Mouse (Mus musculus) MEL (cell line): ENCODE measurements around the gene Gjb2.

Source experiments
- CTCF ChIP-seq, 3 experiments: IDR thresholded peaks in 2 of 3; conservative IDR thresholded peaks in 1 of 3; 2 replicates each; pipeline ENCODE4 v1.5.1; 2011 to 2012; ENCODE audit warnings: low read length in 3 of 3, low read depth in 2 of 3, mild to moderate bottlenecking in 2 of 3, improper control_type of control experiment in 1 of 3, inconsistent platforms in 1 of 3, mixed read lengths in 1 of 3, moderate library complexity in 1 of 3; ENCODE audit not compliant: control insufficient read depth in 1 of 3, insufficient read depth in 1 of 3, poor library complexity in 1 of 3, severe bottlenecking in 1 of 3
- GABPA ChIP-seq: IDR thresholded peaks from 2 replicates; pipeline ENCODE4 v1.6.1; 2012; ENCODE audit warnings: low read depth, mild to moderate bottlenecking, inconsistent platforms, low read length, improper control_type of control experiment, moderate library complexity
- HCFC1 ChIP-seq: IDR thresholded peaks from 2 replicates; pipeline ENCODE4 v1.6.1; 2012; ENCODE audit warnings: low read depth, mild to moderate bottlenecking, inconsistent platforms, low read length, improper control_type of control experiment, moderate library complexity
- POLR2A ChIP-seq, 2 experiments: IDR thresholded peaks; 2 replicates each; pipeline ENCODE4 v1.6.1; 2011 to 2012; ENCODE audit warnings: low read length in 2 of 2, mild to moderate bottlenecking in 2 of 2, control low read depth in 1 of 2, improper control_type of control experiment in 1 of 2, low read depth in 1 of 2, moderate library complexity in 1 of 2; ENCODE audit not compliant: control insufficient read depth in 1 of 2, insufficient read depth in 1 of 2, poor library complexity in 1 of 2
- TAL1 ChIP-seq: IDR thresholded peaks from 2 replicates; pipeline ENCODE4 v1.6.1; 2012; ENCODE audit warnings: mild to moderate bottlenecking, inconsistent platforms, low read length, moderate library complexity, mixed read lengths
- TCF12 ChIP-seq: IDR thresholded peaks from 2 replicates; pipeline ENCODE4 v1.6.1; 2014; ENCODE audit warnings: low read depth, mild to moderate bottlenecking, inconsistent platforms, low read length, improper control_type of control experiment, moderate library complexity
- ZNF384 ChIP-seq: IDR thresholded peaks from 2 replicates; pipeline ENCODE4 v1.6.1; 2012; ENCODE audit warnings: low read depth, mild to moderate bottlenecking, inconsistent platforms, low read length, improper control_type of control experiment

DNA sequence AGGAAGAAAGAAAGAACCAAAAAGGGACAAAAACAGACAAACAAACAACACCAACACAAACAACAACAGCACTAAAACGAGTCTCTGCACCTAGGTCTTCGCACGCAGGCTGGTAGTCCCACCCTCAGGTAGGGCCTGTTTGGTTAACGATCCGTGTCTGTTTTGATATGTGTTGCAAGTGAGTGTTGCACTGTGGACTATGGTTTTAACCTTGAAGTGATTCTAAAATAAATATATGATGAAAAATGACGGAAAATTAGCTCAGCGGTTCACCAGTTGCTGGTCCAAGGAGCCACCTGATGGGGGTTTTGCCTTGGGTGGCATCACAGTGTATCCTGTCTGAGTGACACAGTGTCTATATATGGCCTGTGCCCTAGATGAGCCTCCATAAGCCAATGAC is 2.9 kb downstream of the Gjb2 start:
- TF ChIP-seq CTCF (IDR thresholded peaks at IDR 0.05 in 2 of 3, conservative IDR thresholded peaks at IDR 0.05 in 1 of 3; ENCODE audit: control insufficient read depth in 1 of 3, insufficient read depth in 1 of 3, low read depth in 2 of 3, low read length in 3 of 3, poor library complexity in 1 of 3, severe bottlenecking in 1 of 3): no peak
- TF ChIP-seq ZNF384: no peak
- no peak for TF ChIP-seq POLR2A (IDR thresholded peaks at IDR 0.05; ENCODE audit: control insufficient read depth in 1 of 2, insufficient read depth in 1 of 2, low read depth in 1 of 2, low read length in 2 of 2, poor library complexity in 1 of 2)
- no peak for TF ChIP-seq TCF12
- no peak for TF ChIP-seq HCFC1
- no peak for TF ChIP-seq TAL1
- TF ChIP-seq GABPA: no peak
